Mouse (Mus musculus) kidney, adult 2 months (tissue): ENCODE data around the gene Naglu.

ENCODE experiments used
- CTCF ChIP-seq: fragments of 200-500 bp; conservative IDR thresholded peaks from 2 replicates; pipeline ENCODE4 v1.5.1; 2011; ENCODE audit warnings: low read depth, mild to moderate bottlenecking, control low read depth, low read length, moderate library complexity, mixed read lengths; ENCODE audit not compliant: insufficient read depth, insufficient read length
- POLR2A ChIP-seq: fragments of 200-500 bp; IDR thresholded peaks from one replicate; pipeline ENCODE4 v1.6.1; 2011; ENCODE audit warnings: low read depth, low read length, control low read depth

GRCm38 (mm10) chr11:101035328-101035695, 34.5 kb upstream of the Naglu start:
- TF ChIP-seq POLR2A (no peak), CTCF (no peak)
